Mouse (Mus musculus): Measurements from ENCODE around the gene Pik3ca. TPM values are rescaled to one million over a fixed set of nuclear protein-coding genes. Genes with fewer than 3 reads are reported as not detected.

The Pik3ca gene
- polyA plus RNA-seq, 1 experiment from 2014 or later, result 16.7 TPM

GRCm38 (mm10) chr3:32472191-32472900 lies 74.9 kb downstream of the Pik3ca start:
- H3K9ac ChIP-seq (ENCODE audit: low read length), result no peak overlapping the region
- H3K36me3 ChIP-seq (ENCODE audit: control insufficient read depth, insufficient read depth, low read length), result no peaks in the 10 kb centered on the region
- no peak overlapping the region for H3K27ac ChIP-seq (ENCODE audit: low read depth)
- H3K4me1 ChIP-seq (replicated peaks; ENCODE audit: control insufficient read depth, insufficient read depth, low read length), result peaks cover 5% of the 10 kb centered on the region; the same call in 1 of the 2 replicates
- 69% methylated on average over 14 of the region's 14 CpGs for WGBS
- H3K4me3 ChIP-seq (ENCODE audit: low read depth, low read length), result no peak overlapping the region
- DNase-seq (ENCODE audit: low spot score) (peak; percentile 52), ATAC-seq (replicated peaks; ENCODE audit: low FRiP score, low TSS enrichment, low read depth) (no peak)
- H3K9me3 ChIP-seq (ENCODE audit: control insufficient read depth, low read length), result no peaks in the 10 kb centered on the region
- no peak overlapping the region for H3K4me2 ChIP-seq (ENCODE audit: low read length)
- H3K27me3 ChIP-seq (replicated peaks; ENCODE audit: control insufficient read depth, insufficient read depth, low read length), result no peaks in the 10 kb centered on the region

GRCm38 (mm10) chr3:32473184-32473583 lies 75.7 kb downstream of the Pik3ca start:
- H3K9me3 ChIP-seq (ENCODE audit: control insufficient read depth, low read length), result no peaks in the 10 kb centered on the region
- peaks cover 5% of the 10 kb centered on the region; the same call in 1 of the 2 replicates for H3K4me1 ChIP-seq (replicated peaks; ENCODE audit: control insufficient read depth, insufficient read depth, low read length)
- H3K36me3 ChIP-seq (ENCODE audit: control insufficient read depth, insufficient read depth, low read length), result no peaks in the 10 kb centered on the region
- WGBS, result 77% methylated on average over 10 of the region's 10 CpGs
- no peak overlapping the region for H3K4me3 ChIP-seq (ENCODE audit: low read depth, low read length)
- no peak overlapping the region for H3K4me2 ChIP-seq (ENCODE audit: low read length)
- H3K27me3 ChIP-seq (replicated peaks; ENCODE audit: control insufficient read depth, insufficient read depth, low read length), result no peaks in the 10 kb centered on the region
- no peak overlapping the region for H3K27ac ChIP-seq (ENCODE audit: low read depth)
- DNase-seq (ENCODE audit: low spot score), result peak; percentile 43
- H3K9ac ChIP-seq (ENCODE audit: low read length), result no peak overlapping the region
- no peak for ATAC-seq (replicated peaks; ENCODE audit: low FRiP score, low TSS enrichment, low read depth)

GRCm38 (mm10) chr3:32479961-32480360 lies 82.5 kb downstream of the Pik3ca start:
- 92% methylated on average over 7 of the region's 7 CpGs for WGBS
- Histone ChIP-seq H3K4me2 (ENCODE audit: low read length) (no peak overlapping the region), H3K9me3 (ENCODE audit: control insufficient read depth, low read length) (no peaks in the 10 kb centered on the region), H3K36me3 (ENCODE audit: control insufficient read depth, insufficient read depth, low read length) (no peaks in the 10 kb centered on the region), H3K9ac (ENCODE audit: low read length) (no peak overlapping the region), H3K27me3 (replicated peaks; ENCODE audit: control insufficient read depth, insufficient read depth, low read length) (no peaks in the 10 kb centered on the region), H3K4me3 (ENCODE audit: low read depth, low read length) (no peak overlapping the region), H3K27ac (ENCODE audit: low read depth) (no peak overlapping the region), H3K4me1 (replicated peaks; ENCODE audit: control insufficient read depth, insufficient read depth, low read length) (no peaks in the 10 kb centered on the region)
- ATAC-seq (replicated peaks; ENCODE audit: low FRiP score, low TSS enrichment, low read depth) (no peak), DNase-seq (ENCODE audit: low spot score) (no peak)

- Histone ChIP-seq H3K4me2 (ENCODE audit: low read length) (no peak overlapping the region), H3K27me3 (replicated peaks; ENCODE audit: control insufficient read depth, insufficient read depth, low read length) (no peaks in the 10 kb centered on the region), H3K4me1 (replicated peaks; ENCODE audit: control insufficient read depth, insufficient read depth, low read length) (no peaks in the 10 kb centered on the region), H3K36me3 (ENCODE audit: control insufficient read depth, insufficient read depth, low read length) (no peaks in the 10 kb centered on the region), H3K27ac (ENCODE audit: low read depth) (no peak overlapping the region), H3K9ac (ENCODE audit: low read length) (no peak overlapping the region), H3K4me3 (ENCODE audit: low read depth, low read length) (no peak overlapping the region), H3K9me3 (ENCODE audit: control insufficient read depth, low read length) (no peaks in the 10 kb centered on the region)
- 89% methylated on average over 3 of the region's 3 CpGs for WGBS
- no peak for ATAC-seq (replicated peaks; ENCODE audit: low FRiP score, low TSS enrichment, low read depth)
- DNase-seq (ENCODE audit: low spot score), result no peak
Measured at GRCm38 (mm10) chr3:32483035-32483434, 85.6 kb downstream of the Pik3ca start.

- 82% methylated on average over 4 of the region's 4 CpGs for WGBS
- Histone ChIP-seq H3K9me3 (ENCODE audit: control insufficient read depth, low read length) (no peaks in the 10 kb centered on the region), H3K27ac (ENCODE audit: low read depth) (no peak overlapping the region), H3K4me2 (ENCODE audit: low read length) (no peak overlapping the region), H3K9ac (ENCODE audit: low read length) (no peak overlapping the region), H3K4me3 (ENCODE audit: low read depth, low read length) (no peak overlapping the region), H3K4me1 (replicated peaks; ENCODE audit: control insufficient read depth, insufficient read depth, low read length) (no peaks in the 10 kb centered on the region), H3K27me3 (replicated peaks; ENCODE audit: control insufficient read depth, insufficient read depth, low read length) (no peaks in the 10 kb centered on the region), H3K36me3 (ENCODE audit: control insufficient read depth, insufficient read depth, low read length) (no peaks in the 10 kb centered on the region)
- no peak for ATAC-seq (replicated peaks; ENCODE audit: low FRiP score, low TSS enrichment, low read depth)
- DNase-seq (ENCODE audit: low spot score), result no peak
Measured at GRCm38 (mm10) chr3:32486543-32486942, 89.1 kb downstream of the Pik3ca start.

- DNase-seq (ENCODE audit: low spot score), result no peak
- ATAC-seq (replicated peaks; ENCODE audit: low FRiP score, low TSS enrichment, low read depth), result no peak
- Histone ChIP-seq H3K36me3 (ENCODE audit: control insufficient read depth, insufficient read depth, low read length) (no peaks in the 10 kb centered on the region), H3K9me3 (ENCODE audit: control insufficient read depth, low read length) (no peaks in the 10 kb centered on the region), H3K27me3 (replicated peaks; ENCODE audit: control insufficient read depth, insufficient read depth, low read length) (no peaks in the 10 kb centered on the region), H3K27ac (ENCODE audit: low read depth) (no peak overlapping the region), H3K4me3 (ENCODE audit: low read depth, low read length) (no peak overlapping the region), H3K4me1 (replicated peaks; ENCODE audit: control insufficient read depth, insufficient read depth, low read length) (no peaks in the 10 kb centered on the region), H3K9ac (ENCODE audit: low read length) (no peak overlapping the region), H3K4me2 (ENCODE audit: low read length) (no peak overlapping the region)
- 79% methylated on average over 6 of the region's 6 CpGs for WGBS
Measured at GRCm38 (mm10) chr3:32488172-32488571, 90.7 kb downstream of the Pik3ca start.

- Histone ChIP-seq H3K4me1 (replicated peaks; ENCODE audit: control insufficient read depth, insufficient read depth, low read length) (no peaks in the 10 kb centered on the region), H3K27me3 (replicated peaks; ENCODE audit: control insufficient read depth, insufficient read depth, low read length) (no peaks in the 10 kb centered on the region), H3K36me3 (ENCODE audit: control insufficient read depth, insufficient read depth, low read length) (no peaks in the 10 kb centered on the region), H3K4me3 (ENCODE audit: low read depth, low read length) (no peak overlapping the region), H3K4me2 (ENCODE audit: low read length) (no peak overlapping the region), H3K9ac (ENCODE audit: low read length) (no peak overlapping the region), H3K27ac (ENCODE audit: low read depth) (no peak overlapping the region), H3K9me3 (ENCODE audit: control insufficient read depth, low read length) (no peaks in the 10 kb centered on the region)
- WGBS, result 71% methylated on average over 15 of the region's 15 CpGs
- ATAC-seq (replicated peaks; ENCODE audit: low FRiP score, low TSS enrichment, low read depth) (no peak), DNase-seq (ENCODE audit: low spot score) (no peak)
Measured at GRCm38 (mm10) chr3:32490076-32490927, 92.8 kb downstream of the Pik3ca start.

- H3K4me2 ChIP-seq (ENCODE audit: low read length), result no peak overlapping the region
- H3K9ac ChIP-seq (ENCODE audit: low read length), result no peak overlapping the region
- H3K27ac ChIP-seq (ENCODE audit: low read depth), result no peak overlapping the region
- H3K36me3 ChIP-seq (ENCODE audit: control insufficient read depth, insufficient read depth, low read length), result no peaks in the 10 kb centered on the region
- no peak overlapping the region for H3K4me3 ChIP-seq (ENCODE audit: low read depth, low read length)
- H3K4me1 ChIP-seq (replicated peaks; ENCODE audit: control insufficient read depth, insufficient read depth, low read length), result no peaks in the 10 kb centered on the region
- no peaks in the 10 kb centered on the region for H3K9me3 ChIP-seq (ENCODE audit: control insufficient read depth, low read length)
- ATAC-seq (replicated peaks; ENCODE audit: low FRiP score, low TSS enrichment, low read depth) (no peak), DNase-seq (ENCODE audit: low spot score) (no peak)
- H3K27me3 ChIP-seq (replicated peaks; ENCODE audit: control insufficient read depth, insufficient read depth, low read length), result no peaks in the 10 kb centered on the region
Measured at GRCm38 (mm10) chr3:32490928-32491315, 93.5 kb downstream of the Pik3ca start.

Data from intestine, embryonic 14.5 days (tissue).